Mouse (Mus musculus) lung, postnatal 0 days (tissue): Measurements from ENCODE around the gene Il16.
A peak's percentile ranks its signal among the peaks of the same experiment; 100 is the strongest.

Experiments used
- CTCF ChIP-seq: IDR thresholded peaks from 2 replicates; pipeline ENCODE4 v1.5.1; 2016; ENCODE audit warnings: antibody characterized with exemption, mild to moderate bottlenecking
- EP300 ChIP-seq: IDR thresholded peaks from 2 replicates; pipeline ENCODE4 v1.6.1; 2016; ENCODE audit warnings: antibody characterized with exemption, mild to moderate bottlenecking, control low read depth

- peak; percentile 19; the same call in 1 of the 2 replicates for TF ChIP-seq CTCF
- TF ChIP-seq EP300, result no peak
Observed at GRCm38 (mm10) chr7:83615815-83616214, 129.7 kb downstream of the Il16 start.
